Mouse (Mus musculus): ENCODE results near the gene Dda1. TPM values are rescaled to one million over a fixed set of nuclear protein-coding genes. Genes with fewer than 3 reads are reported as not detected.
"Not testable (repeated sequence)": the region's sequence is repeated elsewhere in the genome, so short reads cannot be mapped to it uniquely, and the experiment has no call there.

The Dda1 gene
- polyA plus RNA-seq, 1 experiment = 67.8 TPM

DNA sequence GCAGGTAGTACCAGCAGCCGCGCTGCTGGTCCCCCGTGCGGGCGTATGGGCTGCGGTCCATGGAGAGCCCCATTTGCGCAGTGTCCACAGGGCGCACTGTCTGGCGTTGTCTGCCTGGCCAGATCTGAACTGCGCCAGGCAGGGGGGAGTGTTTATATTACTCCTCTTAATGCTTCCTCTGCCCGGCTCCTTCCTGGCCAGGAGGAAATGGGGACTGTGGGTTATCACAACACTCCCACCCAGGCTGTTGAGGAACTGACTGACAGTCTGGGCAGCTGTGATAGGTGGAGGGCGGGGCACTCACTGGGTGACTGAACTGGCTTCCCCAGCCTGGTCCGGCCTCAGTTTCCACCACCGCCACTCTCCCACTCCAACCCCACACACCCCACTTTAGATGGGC lies 42.6 kb downstream of the Dda1 start, which contains the start of gene Plvap:
Gene Plvap (minus strand): TSS at position 109 of the 400 bp plus-strand sequence.
- H3K4me1 ChIP-seq (ENCODE audit: control insufficient read depth, insufficient read depth, insufficient read length) = no peaks in the 10 kb centered on the region; the same call in 1 of the 2 replicates
- DNase-seq (ENCODE audit: low read depth in 1 of 2, low spot score in 2 of 2) = no peak
- WGBS = 6% methylated on average over 14 of the region's 14 CpGs
- peak within 1 kb of the TSS; percentile 1; the same call in 1 of the 2 replicates for H3K27ac ChIP-seq (ENCODE audit: insufficient read depth, low read length)
- TF ChIP-seq CTCF (IDR thresholded peaks at IDR 0.05; ENCODE audit: extremely low read depth, insufficient read depth, insufficient read length, insufficient replicate concordance) = no peak
- TF ChIP-seq POLR2A (IDR thresholded peaks at IDR 0.05; ENCODE audit: low read depth, low read length) = no peak
- no peaks in the 10 kb centered on the region for H3K27me3 ChIP-seq (ENCODE audit: control insufficient read depth, insufficient read depth, low read length)
- no peaks in the 10 kb centered on the region for H3K36me3 ChIP-seq (ENCODE audit: control insufficient read depth, insufficient read depth, low read length)
- H3K4me3 ChIP-seq (ENCODE audit: extremely low read depth, insufficient read depth, insufficient read length) = peak within 1 kb of the TSS; percentile 23; the same call in 1 of the 2 replicates

DNA sequence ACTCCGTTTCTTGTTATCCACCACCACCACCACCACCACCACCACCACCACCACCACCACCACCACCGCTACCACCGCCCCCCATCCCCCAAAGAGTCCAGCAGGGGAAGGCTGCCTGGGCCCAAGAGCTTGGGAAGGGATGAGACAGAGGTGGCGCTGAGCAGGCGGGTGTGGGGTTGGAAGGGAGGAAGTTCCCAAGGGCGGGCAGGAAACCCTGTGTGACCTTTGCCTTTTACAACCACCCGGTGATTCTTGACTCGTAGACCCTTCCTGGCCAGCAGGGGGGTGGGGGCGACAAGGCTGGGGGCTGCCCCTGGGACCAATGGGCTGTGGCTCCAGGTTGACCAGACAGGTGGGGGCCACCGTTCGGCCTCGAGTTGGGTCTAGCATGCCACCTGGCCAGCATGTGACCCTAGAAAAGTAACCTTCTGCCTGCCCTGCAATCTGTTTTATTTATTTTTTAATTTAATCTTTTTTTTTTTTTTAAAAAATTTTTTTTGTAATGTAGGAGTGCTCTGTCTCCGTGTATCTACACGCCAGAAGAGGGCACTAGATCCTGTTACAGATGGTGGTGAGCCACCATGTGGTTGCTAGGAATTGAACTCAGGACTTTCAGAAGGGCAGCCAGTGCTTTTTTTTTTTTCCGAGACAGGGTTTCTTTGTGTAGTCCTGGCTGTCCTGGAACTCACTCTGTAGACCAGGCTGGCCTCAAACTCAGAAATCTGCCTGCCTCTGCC lies 44.2 kb downstream of the Dda1 start:
- H3K4me3 ChIP-seq (ENCODE audit: extremely low read depth, insufficient read depth, insufficient read length) = no peak overlapping the region
- no peak overlapping the region for H3K27ac ChIP-seq (ENCODE audit: insufficient read depth, low read length)
- TF ChIP-seq CTCF (IDR thresholded peaks at IDR 0.05; ENCODE audit: extremely low read depth, insufficient read depth, insufficient read length, insufficient replicate concordance) (no peak), POLR2A (IDR thresholded peaks at IDR 0.05; ENCODE audit: low read depth, low read length) (no peak)
- DNase-seq (ENCODE audit: low read depth in 1 of 2, low spot score in 2 of 2) = no peak
- H3K36me3 ChIP-seq (ENCODE audit: control insufficient read depth, insufficient read depth, low read length) = no peaks in the 10 kb centered on the region
- WGBS = 32% methylated on average over 14 of the region's 15 CpGs
- H3K4me1 ChIP-seq (ENCODE audit: control insufficient read depth, insufficient read depth, insufficient read length) = no peaks in the 10 kb centered on the region
- H3K27me3 ChIP-seq (ENCODE audit: control insufficient read depth, insufficient read depth, low read length) = no peaks in the 10 kb centered on the region

DNA sequence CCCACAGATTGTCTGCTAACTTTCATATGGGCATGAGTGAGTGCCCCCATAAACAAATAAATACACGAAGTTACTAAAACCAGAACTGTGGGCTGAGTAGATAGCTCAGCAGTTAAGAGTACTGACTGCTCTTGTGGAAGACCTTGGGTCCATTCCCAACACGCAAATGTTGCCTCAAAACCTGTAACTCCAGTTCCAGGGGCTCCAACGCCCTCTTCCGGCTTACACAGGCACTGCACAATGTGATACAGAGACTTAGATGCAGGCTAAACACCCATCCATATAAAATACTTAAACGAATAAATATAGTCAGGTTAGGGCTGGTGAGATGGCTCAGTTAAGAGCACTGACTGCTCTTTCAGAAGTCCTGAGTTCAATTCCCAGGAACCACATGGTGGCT lies 46.0 kb downstream of the Dda1 start:
- H3K36me3 ChIP-seq (ENCODE audit: control insufficient read depth, insufficient read depth, low read length) = no peaks in the 10 kb centered on the region
- no peak overlapping the region for H3K4me3 ChIP-seq (ENCODE audit: extremely low read depth, insufficient read depth, insufficient read length)
- TF ChIP-seq CTCF (IDR thresholded peaks at IDR 0.05; ENCODE audit: extremely low read depth, insufficient read depth, insufficient read length, insufficient replicate concordance) (no peak), POLR2A (IDR thresholded peaks at IDR 0.05; ENCODE audit: low read depth, low read length) (no peak)
- no peaks in the 10 kb centered on the region for H3K4me1 ChIP-seq (ENCODE audit: control insufficient read depth, insufficient read depth, insufficient read length)
- H3K27ac ChIP-seq (ENCODE audit: insufficient read depth, low read length) = no peak overlapping the region
- no peaks in the 10 kb centered on the region for H3K27me3 ChIP-seq (ENCODE audit: control insufficient read depth, insufficient read depth, low read length)
- no peak for DNase-seq (ENCODE audit: low read depth in 1 of 2, low spot score in 2 of 2)
- 84% methylated on average over 5 of the region's 5 CpGs for WGBS

DNA sequence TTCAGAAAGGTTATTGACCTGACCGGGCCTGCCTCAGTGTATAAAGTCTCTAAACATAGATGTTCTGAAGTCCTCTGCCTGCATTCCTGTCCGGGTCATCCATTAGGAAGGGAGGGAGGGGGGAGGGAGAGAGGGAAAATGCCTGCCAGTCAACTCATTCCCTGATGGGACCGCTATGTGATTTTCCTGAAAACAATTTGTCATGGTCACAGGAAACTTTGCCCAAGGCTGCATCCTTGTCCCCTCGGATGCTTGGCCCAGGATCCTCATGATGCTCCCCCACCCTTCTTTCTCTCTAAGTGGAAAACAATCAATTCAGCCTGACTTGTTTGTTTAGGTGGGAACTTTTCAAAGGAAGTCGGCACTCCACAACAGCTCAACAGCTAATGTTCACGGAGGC lies 47.8 kb downstream of the Dda1 start:
- no peak for TF ChIP-seq POLR2A (IDR thresholded peaks at IDR 0.05; ENCODE audit: low read depth, low read length)
- TF ChIP-seq CTCF (IDR thresholded peaks at IDR 0.05; ENCODE audit: extremely low read depth, insufficient read depth, insufficient read length, insufficient replicate concordance) = no peak
- 75% methylated on average over 6 of the region's 6 CpGs for WGBS

DNA sequence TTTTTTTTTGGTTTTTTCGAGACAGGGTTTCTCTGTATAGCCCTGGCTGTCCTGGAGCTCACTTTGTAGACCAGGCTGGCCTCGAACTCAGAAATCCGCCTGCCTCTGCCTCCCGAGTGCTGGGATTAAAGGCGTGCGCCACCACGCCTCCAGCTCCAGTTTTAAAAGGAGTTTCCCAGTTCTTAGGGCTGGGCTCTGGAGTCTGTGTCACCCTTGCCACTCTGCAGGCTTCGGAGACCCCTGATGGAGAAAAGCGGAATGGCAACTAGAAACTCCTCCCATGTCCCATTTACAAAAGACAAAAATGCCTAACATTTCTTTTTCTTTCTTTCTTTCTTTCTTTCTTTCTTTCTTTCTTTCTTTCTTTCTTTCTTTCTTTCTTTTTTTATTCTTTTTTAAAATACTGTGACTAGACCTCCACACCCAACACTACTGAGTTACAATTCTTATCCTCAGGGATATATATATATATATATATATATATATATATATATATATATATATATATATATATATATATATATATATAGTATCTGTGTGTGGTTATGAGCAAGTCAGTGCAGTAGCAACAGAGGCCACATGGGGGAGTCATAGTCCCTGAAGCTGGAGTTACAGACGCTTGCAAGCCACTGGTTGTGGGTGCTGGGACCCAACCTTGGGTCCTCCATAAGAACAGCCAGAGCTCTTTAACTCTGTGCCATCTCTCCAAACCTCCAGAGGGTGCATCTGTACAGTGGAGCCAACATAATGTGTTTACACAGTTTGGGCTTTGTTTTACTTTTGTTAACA lies 50.2 kb downstream of the Dda1 start:
- H3K4me3 ChIP-seq (ENCODE audit: extremely low read depth, insufficient read depth, insufficient read length) = not testable (repeated sequence)
- DNase-seq (ENCODE audit: low read depth in 1 of 2, low spot score in 2 of 2) = peak; percentile 38 to 41

More for the DNA sequence above, 47.8 kb downstream of the Dda1 start:
- Histone ChIP-seq H3K27ac (ENCODE audit: insufficient read depth, low read length) (no peak overlapping the region), H3K4me3 (ENCODE audit: extremely low read depth, insufficient read depth, insufficient read length) (no peak overlapping the region), H3K36me3 (ENCODE audit: control insufficient read depth, insufficient read depth, low read length) (no peaks in the 10 kb centered on the region), H3K27me3 (ENCODE audit: control insufficient read depth, insufficient read depth, low read length) (no peaks in the 10 kb centered on the region), H3K4me1 (ENCODE audit: control insufficient read depth, insufficient read depth, insufficient read length) (no peaks in the 10 kb centered on the region)
- DNase-seq (ENCODE audit: low read depth in 1 of 2, low spot score in 2 of 2) = no peak

DNA sequence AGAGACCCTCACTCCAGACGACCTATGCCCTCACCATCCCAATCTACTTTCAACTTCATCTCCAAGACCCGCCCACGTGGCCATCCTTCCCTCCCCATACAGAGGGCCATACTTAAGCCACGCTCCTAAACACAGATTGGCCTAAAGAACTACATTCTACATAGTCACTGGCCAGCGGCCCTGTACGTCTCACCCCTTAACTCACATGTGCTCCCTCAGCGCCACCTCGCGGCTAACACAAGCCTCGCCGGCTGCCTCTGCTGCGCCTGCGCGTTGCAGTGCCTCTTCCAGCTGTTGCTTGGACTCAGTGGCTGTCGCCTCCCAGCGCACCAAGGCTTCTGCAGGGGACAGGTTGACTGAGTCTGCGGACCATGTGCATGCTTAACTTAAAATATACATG lies 52.6 kb downstream of the Dda1 start:
- no peak overlapping the region for H3K27ac ChIP-seq (ENCODE audit: insufficient read depth, low read length)
- peak; percentile 78 to 94 for DNase-seq (ENCODE audit: low read depth in 1 of 2, low spot score in 2 of 2)
- TF ChIP-seq CTCF (IDR thresholded peaks at IDR 0.05; ENCODE audit: extremely low read depth, insufficient read depth, insufficient read length, insufficient replicate concordance) (peak; percentile 95), POLR2A (IDR thresholded peaks at IDR 0.05; ENCODE audit: low read depth, low read length) (no peak)
- no peaks in the 10 kb centered on the region for H3K27me3 ChIP-seq (ENCODE audit: control insufficient read depth, insufficient read depth, low read length)
- H3K4me3 ChIP-seq (ENCODE audit: extremely low read depth, insufficient read depth, insufficient read length) = no peak overlapping the region
- 2% methylated on average over 17 of the region's 17 CpGs for WGBS
- H3K4me1 ChIP-seq (ENCODE audit: control insufficient read depth, insufficient read depth, insufficient read length) = no peaks in the 10 kb centered on the region
- no peaks in the 10 kb centered on the region for H3K36me3 ChIP-seq (ENCODE audit: control insufficient read depth, insufficient read depth, low read length)

More for the DNA sequence above, 50.2 kb downstream of the Dda1 start:
- H3K4me1 ChIP-seq (ENCODE audit: control insufficient read depth, insufficient read depth, insufficient read length); H3K36me3 ChIP-seq (ENCODE audit: control insufficient read depth, insufficient read depth, low read length); H3K27ac ChIP-seq (ENCODE audit: insufficient read depth, low read length); H3K27me3 ChIP-seq (ENCODE audit: control insufficient read depth, insufficient read depth, low read length): not testable (repeated sequence)
- peak; percentile 38; the same call in 1 of the 2 replicates for TF ChIP-seq CTCF (IDR thresholded peaks at IDR 0.05; ENCODE audit: extremely low read depth, insufficient read depth, insufficient read length, insufficient replicate concordance)
- WGBS = 23% methylated on average over 10 of the region's 10 CpGs
